ENCODE assay signal across 8 mouse cellular contexts in the genomic region with DNA sequence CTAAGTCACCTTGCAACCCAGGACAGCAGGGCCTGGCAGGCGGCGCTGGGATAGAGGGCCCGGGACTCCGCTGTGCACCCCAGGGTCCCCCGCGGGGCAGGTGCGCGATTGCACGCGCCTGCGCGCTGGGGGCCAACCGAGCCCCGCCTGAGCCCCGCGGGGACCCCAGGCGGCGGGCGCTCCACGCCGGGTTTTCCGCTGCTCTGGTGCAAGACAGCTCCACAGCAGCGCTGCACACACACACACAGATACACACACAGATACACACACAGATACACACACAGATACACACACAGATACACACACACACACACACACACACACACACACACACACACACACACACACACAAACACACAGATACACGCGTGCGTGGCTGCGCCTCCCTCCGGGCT.
DNase-seq lines count a peak whose midpoint lies in the region; ATAC-seq and TF ChIP-seq lines count a peak whose summit lies in the region.
"Not testable (repeated sequence)": the region's sequence is repeated elsewhere in the genome, so short reads cannot be mapped to it uniquely, and the experiment has no call there.

No protein-coding gene starts in this region.

- H3K36me3 ChIP-seq in hindbrain, embryonic 16.5 days (ENCODE audit: control insufficient read depth, insufficient read depth, low read length): not testable (repeated sequence)

- CTCF ChIA-PET in Patski (lab: Charles Lee): interaction anchor here (1.6 kb wide), 1 partner anchor 26 kb away, joined by 3 read pairs; no protein-coding TSS in a partner anchor

- H3K9me3 ChIP-seq in hindbrain, embryonic 16.5 days (ENCODE audit: control insufficient read depth, low read length): not testable (repeated sequence)

- intact Hi-C loops in left cerebral cortex, postnatal 14 days (cut with DNase I): loop anchor here (5.0 to 10.0 kb wide), 4 partner anchors 80 to 670 kb away; no protein-coding TSS in a partner anchor

- peaks cover 23% of the 10 kb centered on the region for H3K4me1 ChIP-seq in hindbrain, embryonic 16.5 days (ENCODE audit: control insufficient read depth, insufficient read depth, low read depth, low read length)

- peak overlapping the region; percentile 79 for H3K27ac ChIP-seq in hindbrain, embryonic 16.5 days (ENCODE audit: low read depth, low read length)

- not testable (repeated sequence) for H3K27me3 ChIP-seq in Patski; hindbrain, embryonic 16.5 days (replicated peaks; ENCODE audit: control insufficient read depth, insufficient read depth, low read length)

- not testable (repeated sequence) for DNase-seq in Patski (ENCODE audit: low read depth, low spot score)
- peak; percentile 60 to 67 for DNase-seq in cerebellum, postnatal 25 days
- DNase-seq in gastrocnemius, postnatal 10 days: peak; percentile 57
- peak; percentile 53 to 62 for DNase-seq in left cerebral cortex, postnatal 14 days (ENCODE audit: low spot score in 2 of 2)
- peak; percentile 58 for DNase-seq in retina, embryonic 14.5 days (ENCODE audit: low spot score)
- DNase-seq in thymus, postnatal 14 days: peak; percentile 96

- in situ Hi-C loops in Patski (cut with MboI; ENCODE audit: low pct_unique_long_range_greater_than_20kb): loop anchor here (25.0 kb wide), 2 partner anchors 290 to 665 kb away; no protein-coding TSS in a partner anchor

- peak; percentile 57 for ATAC-seq in Patski
- ATAC-seq in hindbrain, embryonic 16.5 days: peak; percentile 85
- ATAC-seq in megakaryocyte, adult 5-6 weeks (ENCODE audit: poor library complexity, severe bottlenecking): peak; percentile 41

- POLR2A ChIA-PET in Patski (lab: Charles Lee): not testable (repeated sequence)

- H3K9ac ChIP-seq in hindbrain, embryonic 16.5 days (ENCODE audit: low read depth, low read length): peak overlapping the region; percentile 82

- peak overlapping the region; percentile 93 for H3K4me2 ChIP-seq in hindbrain, embryonic 16.5 days (ENCODE audit: low read length)

- peak overlapping the region; percentile 63 for H3K4me3 ChIP-seq in hindbrain, embryonic 16.5 days (ENCODE audit: low read length)

- WGBS in hindbrain, embryonic 16.5 days: 0% methylated on average over 16 of the region's 28 CpGs

- not testable (repeated sequence) for TF ChIP-seq CTCF in Patski (IDR thresholded peaks at IDR 0.05)
